Mouse (Mus musculus): Measurements from ENCODE around the gene Klra4.
"Not testable (repeated sequence)": the region's sequence is repeated elsewhere in the genome, so short reads cannot be mapped to it uniquely, and the experiment has no call there.

The Klra4 gene

GRCm38 (mm10) chr6:130067171-130067570 is at the start of gene Klra4:
Gene Klra4 (minus strand): TSS chr6:130067271.
- DNase-seq (ENCODE audit: low spot score) = not testable (repeated sequence)

- no peak for DNase-seq (ENCODE audit: low spot score)
Observed at GRCm38 (mm10) chr6:130110485-130110884, 43.4 kb upstream of the Klra4 start.

GRCm38 (mm10) chr6:130102743-130103142 is 35.7 kb upstream of the Klra4 start:
- DNase-seq (ENCODE audit: low spot score) = not testable (repeated sequence)

GRCm38 (mm10) chr6:130092336-130092948 is 25.4 kb upstream of the Klra4 start:
- DNase-seq (ENCODE audit: low spot score) = no peak

GRCm38 (mm10) chr6:130065196-130065595 is 1.9 kb downstream of the Klra4 start:
- no peak for DNase-seq (ENCODE audit: low spot score)

- not testable (repeated sequence) for DNase-seq (ENCODE audit: low spot score)
Observed at GRCm38 (mm10) chr6:130035146-130035545, 31.9 kb downstream of the Klra4 start.

GRCm38 (mm10) chr6:130031493-130032089 is 35.5 kb downstream of the Klra4 start:
- not testable (repeated sequence) for DNase-seq (ENCODE audit: low spot score)

- no peak for DNase-seq (ENCODE audit: low spot score)
Observed at GRCm38 (mm10) chr6:130026854-130027253, 40.2 kb downstream of the Klra4 start, which contains the start of gene Klra6. Gene Klra6 (minus strand): TSS chr6:130026954.
